Mouse (Mus musculus): ENCODE measurements at regions not wholly inside any gene's neighbourhood (a gene's known extent, or its start where the extent isn't known, plus 50 kb on each side); places are given as distances from the start of the nearest gene placed in this dataset.

DNA sequence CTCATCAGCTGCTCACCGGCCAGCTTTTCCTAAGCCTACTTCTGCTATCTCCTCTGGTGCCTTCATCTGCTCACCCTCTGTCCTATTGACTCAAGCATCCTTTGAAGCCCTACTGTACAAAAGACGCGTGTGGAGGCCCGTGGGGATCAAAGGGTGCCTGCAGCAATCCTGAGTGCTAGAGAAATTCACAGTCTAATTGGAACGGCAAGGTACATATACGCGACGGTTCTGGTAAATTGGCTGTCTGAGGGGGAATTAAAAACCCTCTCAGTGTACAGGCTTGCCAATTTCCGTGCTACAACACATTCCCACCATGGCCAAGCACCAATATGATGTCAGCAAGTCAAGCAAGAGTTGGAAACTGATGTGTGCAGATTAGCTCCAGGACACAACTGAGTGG lies 71.5 kb upstream of the Rgma start:
- no peak overlapping the region for H3K27ac ChIP-seq (ENCODE audit: insufficient read depth, low read depth, low read length)
- 66% methylated on average over 9 of the region's 9 CpGs for WGBS
- no peak for DNase-seq
- no peaks in the 10 kb centered on the region for H3K27me3 ChIP-seq (replicated peaks; ENCODE audit: control insufficient read depth, insufficient read depth, low read length)
- TF ChIP-seq CTCF (conservative IDR thresholded peaks at IDR 0.05; ENCODE audit: insufficient read depth, insufficient read length, low read depth, low read length) = no peak
- TF ChIP-seq POLR2A (IDR thresholded peaks at IDR 0.05; ENCODE audit: low read depth, low read length) = no peak
- H3K36me3 ChIP-seq (ENCODE audit: control insufficient read depth, insufficient read depth, low read length) = no peaks in the 10 kb centered on the region
- no peak overlapping the region for H3K4me3 ChIP-seq (ENCODE audit: insufficient read depth, low read depth, low read length)
- H3K4me1 ChIP-seq (ENCODE audit: control insufficient read depth, insufficient read depth, low read length) = no peaks in the 10 kb centered on the region

DNA sequence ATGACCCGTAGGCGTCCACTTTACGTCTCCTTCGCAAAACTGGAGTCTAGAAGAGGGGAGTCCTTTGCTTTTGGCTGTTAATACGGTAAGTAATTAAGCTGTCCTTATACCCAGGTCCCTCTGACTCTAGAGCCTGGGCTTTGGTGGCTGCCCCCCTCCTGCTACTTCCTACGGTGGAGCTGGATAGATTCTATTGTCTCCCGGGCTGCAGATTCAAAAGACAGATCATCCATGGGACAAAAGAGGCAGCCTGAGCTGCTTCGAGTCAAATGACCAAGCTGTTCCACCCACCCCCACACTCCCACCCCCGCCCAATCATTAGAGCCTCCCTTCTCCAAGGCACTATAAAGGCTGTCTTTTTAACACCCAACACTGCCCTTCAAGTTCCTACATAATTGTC lies 70.5 kb upstream of the Rgma start:
- TF ChIP-seq CTCF (conservative IDR thresholded peaks at IDR 0.05; ENCODE audit: insufficient read depth, insufficient read length, low read depth, low read length) = no peak
- no peak for TF ChIP-seq POLR2A (IDR thresholded peaks at IDR 0.05; ENCODE audit: low read depth, low read length)
- Histone ChIP-seq H3K4me1 (ENCODE audit: control insufficient read depth, insufficient read depth, low read length) (no peaks in the 10 kb centered on the region), H3K27ac (ENCODE audit: insufficient read depth, low read depth, low read length) (no peak overlapping the region), H3K36me3 (ENCODE audit: control insufficient read depth, insufficient read depth, low read length) (no peaks in the 10 kb centered on the region), H3K27me3 (replicated peaks; ENCODE audit: control insufficient read depth, insufficient read depth, low read length) (no peaks in the 10 kb centered on the region), H3K4me3 (ENCODE audit: insufficient read depth, low read depth, low read length) (no peak overlapping the region)
- 29% methylated on average over 9 of the region's 9 CpGs for WGBS
- DNase-seq = no peak

DNA sequence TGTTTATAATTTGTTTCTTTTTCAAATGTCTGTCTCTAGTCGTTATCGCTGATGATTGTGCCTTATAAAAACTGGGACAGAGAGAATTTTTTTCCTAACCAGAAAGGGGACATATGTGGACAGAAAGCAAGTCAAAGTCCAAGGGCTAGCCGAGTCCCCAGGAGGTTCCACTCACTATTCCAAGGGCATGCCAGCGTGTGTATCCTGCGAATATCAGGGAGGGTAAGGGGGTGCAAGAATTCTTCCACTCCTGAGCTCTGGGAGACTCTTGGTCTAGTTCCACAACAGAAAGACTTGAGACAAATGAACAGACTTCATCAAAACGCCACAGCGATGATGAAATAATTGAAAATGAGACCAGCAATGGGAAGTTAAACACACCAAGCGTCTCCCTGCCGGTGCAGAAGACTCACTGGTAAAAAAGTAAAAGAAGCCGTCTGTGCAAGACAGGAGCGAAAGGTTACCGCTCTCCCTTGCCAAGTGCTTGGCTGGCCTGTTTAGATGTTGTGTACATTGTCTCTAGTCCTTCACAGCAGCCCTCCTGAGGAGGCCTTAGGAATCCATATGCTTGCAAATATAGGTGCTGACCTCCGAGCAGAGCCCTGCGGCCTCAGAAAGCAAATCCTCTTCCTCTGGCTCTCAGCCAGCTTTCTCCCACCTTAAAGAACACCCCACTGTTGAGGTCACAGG lies 69.9 kb upstream of the Rgma start:
- TF ChIP-seq CTCF (conservative IDR thresholded peaks at IDR 0.05; ENCODE audit: insufficient read depth, insufficient read length, low read depth, low read length) (no peak), POLR2A (IDR thresholded peaks at IDR 0.05; ENCODE audit: low read depth, low read length) (no peak)
- no peak for DNase-seq
- 46% methylated on average over 14 of the region's 14 CpGs for WGBS
- no peak overlapping the region for H3K27ac ChIP-seq (ENCODE audit: insufficient read depth, low read depth, low read length)
- no peaks in the 10 kb centered on the region for H3K36me3 ChIP-seq (ENCODE audit: control insufficient read depth, insufficient read depth, low read length)
- no peaks in the 10 kb centered on the region for H3K27me3 ChIP-seq (replicated peaks; ENCODE audit: control insufficient read depth, insufficient read depth, low read length)
- no peak overlapping the region for H3K4me3 ChIP-seq (ENCODE audit: insufficient read depth, low read depth, low read length)
- H3K4me1 ChIP-seq (ENCODE audit: control insufficient read depth, insufficient read depth, low read length) = no peaks in the 10 kb centered on the region

DNA sequence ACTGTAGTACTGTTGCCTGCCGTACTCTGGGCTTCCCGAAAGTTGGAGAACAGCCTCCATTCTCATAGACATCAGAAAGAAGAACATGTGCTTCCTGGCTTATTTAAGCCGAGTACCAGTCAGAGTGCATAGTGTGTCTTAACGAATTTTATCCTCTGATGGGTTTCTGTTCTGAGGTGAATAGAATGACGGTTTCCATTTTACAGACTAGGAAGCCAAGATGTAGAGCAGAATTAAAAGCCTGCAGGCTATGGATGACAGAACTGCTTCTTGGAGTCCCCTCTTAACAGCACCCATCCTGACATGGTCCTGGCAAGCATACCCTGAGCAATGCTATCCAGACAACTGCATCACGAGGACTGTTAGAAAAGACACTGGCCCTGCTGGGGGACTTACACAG lies 69.0 kb upstream of the Rgma start:
- no peaks in the 10 kb centered on the region for H3K36me3 ChIP-seq (ENCODE audit: control insufficient read depth, insufficient read depth, low read length)
- H3K27ac ChIP-seq (ENCODE audit: insufficient read depth, low read depth, low read length) = no peak overlapping the region
- no peaks in the 10 kb centered on the region for H3K4me1 ChIP-seq (ENCODE audit: control insufficient read depth, insufficient read depth, low read length)
- DNase-seq = no peak
- H3K27me3 ChIP-seq (replicated peaks; ENCODE audit: control insufficient read depth, insufficient read depth, low read length) = no peaks in the 10 kb centered on the region
- WGBS = 81% methylated on average over 6 of the region's 6 CpGs
- TF ChIP-seq CTCF (conservative IDR thresholded peaks at IDR 0.05; ENCODE audit: insufficient read depth, insufficient read length, low read depth, low read length) (no peak), POLR2A (IDR thresholded peaks at IDR 0.05; ENCODE audit: low read depth, low read length) (no peak)
- no peak overlapping the region for H3K4me3 ChIP-seq (ENCODE audit: insufficient read depth, low read depth, low read length)

DNA sequence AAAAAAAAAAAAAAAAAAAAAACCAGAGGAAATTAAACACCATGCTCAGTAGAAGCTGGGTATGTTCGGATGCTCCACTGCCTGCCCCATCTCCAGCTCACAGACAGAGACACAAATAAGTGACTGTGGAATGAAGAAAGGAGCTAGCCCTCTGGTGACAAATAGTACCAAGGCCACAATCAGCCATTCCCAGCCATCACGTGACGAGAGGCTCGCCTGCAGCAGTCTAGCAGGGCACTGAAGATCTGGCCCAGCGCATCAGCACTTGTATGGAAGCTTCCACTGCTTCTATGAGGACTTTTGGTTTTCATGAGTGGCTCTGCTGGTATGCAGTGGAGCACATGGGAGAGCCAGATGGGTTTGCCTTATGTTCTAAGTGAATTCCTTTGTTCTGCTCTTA lies 68.6 kb upstream of the Rgma start:
- no peak overlapping the region for H3K4me3 ChIP-seq (ENCODE audit: insufficient read depth, low read depth, low read length)
- no peaks in the 10 kb centered on the region for H3K36me3 ChIP-seq (ENCODE audit: control insufficient read depth, insufficient read depth, low read length)
- no peak for DNase-seq
- 77% methylated on average over 5 of the region's 5 CpGs for WGBS
- no peak overlapping the region for H3K27ac ChIP-seq (ENCODE audit: insufficient read depth, low read depth, low read length)
- no peaks in the 10 kb centered on the region for H3K4me1 ChIP-seq (ENCODE audit: control insufficient read depth, insufficient read depth, low read length)
- H3K27me3 ChIP-seq (replicated peaks; ENCODE audit: control insufficient read depth, insufficient read depth, low read length) = no peaks in the 10 kb centered on the region
- TF ChIP-seq POLR2A (IDR thresholded peaks at IDR 0.05; ENCODE audit: low read depth, low read length) (no peak), CTCF (conservative IDR thresholded peaks at IDR 0.05; ENCODE audit: insufficient read depth, insufficient read length, low read depth, low read length) (no peak)

DNA sequence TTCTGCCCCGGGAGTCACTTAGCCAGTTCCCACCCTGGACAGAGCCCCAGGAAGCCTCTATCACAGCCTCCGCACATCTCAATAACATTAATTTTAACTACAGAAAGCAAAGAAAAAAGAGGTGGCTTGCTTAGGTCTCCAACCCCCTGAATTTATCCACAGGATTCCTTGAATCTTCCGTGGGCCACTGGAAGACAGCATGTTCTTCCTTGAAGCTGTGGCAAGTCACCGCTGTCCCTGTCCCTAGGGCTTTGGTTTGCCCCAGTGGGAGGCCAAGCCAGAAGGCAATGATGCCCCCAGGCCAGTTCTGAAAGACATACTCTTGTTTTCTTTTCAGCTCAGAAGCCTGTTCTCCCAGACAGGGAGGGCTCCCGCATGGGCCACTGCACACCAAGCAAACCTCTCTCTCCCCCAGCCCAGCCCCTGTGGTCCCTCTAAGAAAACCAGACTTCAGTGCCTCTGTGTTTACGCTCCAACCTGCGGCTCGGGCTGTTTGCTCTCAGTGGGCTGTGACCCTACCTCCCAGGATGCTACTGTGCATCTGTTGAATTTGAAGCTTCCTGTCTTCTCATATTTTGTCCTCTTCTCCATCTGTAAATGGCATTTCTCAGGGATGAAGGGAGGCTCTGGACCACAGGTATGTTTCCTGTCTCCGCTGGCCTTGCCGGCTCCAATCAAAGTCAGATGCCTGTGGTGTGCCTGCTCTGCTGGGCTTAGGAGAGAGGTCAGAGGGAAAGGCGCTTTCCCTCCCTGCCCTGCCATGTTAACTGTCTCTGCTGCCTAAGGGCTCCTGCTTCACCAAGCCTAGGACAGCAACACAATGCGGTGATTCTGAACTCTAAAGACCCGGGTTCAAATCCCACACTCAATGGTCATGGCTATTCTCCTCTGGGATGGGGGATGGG lies 67.5 kb upstream of the Rgma start:
- TF ChIP-seq POLR2A (IDR thresholded peaks at IDR 0.05; ENCODE audit: low read depth, low read length) (no peak), CTCF (conservative IDR thresholded peaks at IDR 0.05; ENCODE audit: insufficient read depth, insufficient read length, low read depth, low read length) (no peak)
- Histone ChIP-seq H3K4me1 (ENCODE audit: control insufficient read depth, insufficient read depth, low read length) (no peaks in the 10 kb centered on the region), H3K36me3 (ENCODE audit: control insufficient read depth, insufficient read depth, low read length) (no peaks in the 10 kb centered on the region), H3K4me3 (ENCODE audit: insufficient read depth, low read depth, low read length) (no peak overlapping the region), H3K27me3 (replicated peaks; ENCODE audit: control insufficient read depth, insufficient read depth, low read length) (no peaks in the 10 kb centered on the region), H3K27ac (ENCODE audit: insufficient read depth, low read depth, low read length) (no peak overlapping the region)
- DNase-seq = no peak
- WGBS = 39% methylated on average over 13 of the region's 13 CpGs

DNA sequence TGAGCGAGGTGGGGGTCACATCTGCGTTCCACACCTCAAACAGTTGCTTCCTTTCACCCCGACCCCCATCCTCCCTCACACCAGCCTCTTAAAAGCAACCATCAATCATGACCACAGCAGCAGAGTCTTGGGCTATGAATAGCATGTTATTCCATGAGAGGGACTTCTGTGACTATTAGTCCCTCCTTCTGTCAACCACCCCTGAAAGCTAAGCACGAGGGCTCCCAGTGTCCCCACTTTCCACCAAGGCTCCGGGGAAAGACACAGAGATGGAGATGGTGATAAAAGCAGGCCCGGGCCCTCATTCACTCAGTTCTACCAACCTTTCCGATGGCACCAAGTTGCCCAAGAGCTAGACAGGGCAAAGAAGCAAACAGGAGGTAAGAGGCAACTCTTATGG lies 66.3 kb upstream of the Rgma start:
- H3K27me3 ChIP-seq (replicated peaks; ENCODE audit: control insufficient read depth, insufficient read depth, low read length) = no peaks in the 10 kb centered on the region
- WGBS = 60% methylated on average over 7 of the region's 7 CpGs
- TF ChIP-seq CTCF (conservative IDR thresholded peaks at IDR 0.05; ENCODE audit: insufficient read depth, insufficient read length, low read depth, low read length) = no peak
- TF ChIP-seq POLR2A (IDR thresholded peaks at IDR 0.05; ENCODE audit: low read depth, low read length) = no peak
- H3K4me3 ChIP-seq (ENCODE audit: insufficient read depth, low read depth, low read length) = no peak overlapping the region
- H3K4me1 ChIP-seq (ENCODE audit: control insufficient read depth, insufficient read depth, low read length) = no peaks in the 10 kb centered on the region
- no peaks in the 10 kb centered on the region for H3K36me3 ChIP-seq (ENCODE audit: control insufficient read depth, insufficient read depth, low read length)
- H3K27ac ChIP-seq (ENCODE audit: insufficient read depth, low read depth, low read length) = no peak overlapping the region
- DNase-seq = no peak

Measured in kidney, adult 2 months (tissue).